Mouse (Mus musculus) lung, postnatal 0 days (tissue): ENCODE measurements around the gene Ankrd23.

Source experiments
- CTCF ChIP-seq: IDR thresholded peaks from 2 replicates; pipeline ENCODE4 v1.5.1; 2016; ENCODE audit warnings: antibody characterized with exemption, mild to moderate bottlenecking
- EP300 ChIP-seq: IDR thresholded peaks from 2 replicates; pipeline ENCODE4 v1.6.1; 2016; ENCODE audit warnings: antibody characterized with exemption, mild to moderate bottlenecking, control low read depth

DNA sequence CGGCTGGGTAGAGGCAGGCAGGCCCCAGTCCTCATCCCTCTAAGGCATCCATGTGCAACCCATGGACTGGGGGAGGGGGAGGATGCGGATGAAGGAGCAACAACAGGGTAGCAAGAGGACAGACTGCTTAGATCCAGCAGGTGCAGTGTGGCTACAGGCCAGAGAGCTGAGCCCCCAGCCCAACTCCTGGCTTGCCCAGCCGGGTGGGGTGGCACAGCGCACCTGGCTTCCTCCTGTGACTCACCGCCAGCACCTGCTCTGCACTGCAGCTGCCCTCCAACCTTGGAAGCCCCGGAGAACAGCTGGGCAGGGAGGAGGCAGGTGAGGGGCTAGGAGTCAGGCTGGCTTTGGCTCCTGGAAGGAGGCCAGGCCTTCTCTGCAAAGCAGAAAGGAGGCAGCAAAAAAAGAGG lies 43.3 kb upstream of the Ankrd23 start:
- no peak for TF ChIP-seq CTCF
- no peak for TF ChIP-seq EP300
